Mouse (Mus musculus) ES-E14 (cell line): Measurements from ENCODE around the gene Stt3b. TPM values are rescaled to one million over a fixed set of nuclear protein-coding genes. Genes with fewer than 3 reads are reported as not detected.

ENCODE experiments used
- DNase-seq: peaks from one replicate; pipeline ENCODE4 v3.0.0-alpha.2; 2013; ENCODE audit warnings: low read depth, low spot score
- H3K27ac ChIP-seq: 2 replicates; pipeline ENCODE4 v1.5.1; 2012; ENCODE audit warnings: low read depth, mild to moderate bottlenecking, low read length, moderate library complexity, mixed read lengths; ENCODE audit not compliant: poor library complexity, insufficient read depth, severe bottlenecking
- H3K36me3 ChIP-seq: 2 replicates; pipeline ENCODE4 v1.6.1; 2012; ENCODE audit warnings: mild to moderate bottlenecking, low read length, moderate library complexity, mixed read lengths; ENCODE audit not compliant: control insufficient read depth, poor library complexity, insufficient read depth, severe bottlenecking
- H3K4me1 ChIP-seq, 2 experiments: fragments of 150-350 bp in 1 of 2; sonication (generic) in 1 of 2; 2 replicates each; pipeline ENCODE4 v1.6.1; 2012; ENCODE audit warnings: low read length in 2 of 2, mild to moderate bottlenecking in 1 of 2, mixed read lengths in 1 of 2; ENCODE audit not compliant: control insufficient read depth in 2 of 2, insufficient read depth in 2 of 2, poor library complexity in 1 of 2
- H3K4me3 ChIP-seq, 2 experiments: fragments of 150-350 bp in 1 of 2; sonication (generic) in 1 of 2; 2 replicates each; pipeline ENCODE4 v1.5.1; 2012; ENCODE audit warnings: low read length in 2 of 2, low read depth in 1 of 2, mild to moderate bottlenecking in 1 of 2, mixed read lengths in 1 of 2; ENCODE audit not compliant: insufficient read depth in 1 of 2, poor library complexity in 1 of 2, severe bottlenecking in 1 of 2
- H3K9ac ChIP-seq: 2 replicates; pipeline ENCODE4 v1.6.1; 2012; ENCODE audit warnings: low read depth, mild to moderate bottlenecking, low read length, mixed read lengths; ENCODE audit not compliant: poor library complexity, insufficient read depth, severe bottlenecking
- H3K9me3 ChIP-seq: fragments of 150-350 bp; sonication (generic); 2 replicates; pipeline ENCODE4 v1.6.1; 2012; ENCODE audit warnings: low read depth, mild to moderate bottlenecking, low read length; ENCODE audit not compliant: control insufficient read depth, insufficient read depth
- CHD2 ChIP-seq: IDR thresholded peaks from 2 replicates; pipeline ENCODE4 v1.6.1; 2014; ENCODE audit warnings: mild to moderate bottlenecking, low read depth, low read length, inconsistent platforms
- HCFC1 ChIP-seq: IDR thresholded peaks from 2 replicates; pipeline ENCODE4 v1.6.1; 2012; ENCODE audit warnings: low read length, inconsistent platforms, borderline replicate concordance; ENCODE audit not compliant: insufficient read depth
- MAFK ChIP-seq: IDR thresholded peaks from 2 replicates; pipeline ENCODE4 v1.6.1; 2014; ENCODE audit warnings: mild to moderate bottlenecking, low read depth, low read length, inconsistent platforms; ENCODE audit not compliant: insufficient read depth
- ZC3H11A ChIP-seq: IDR thresholded peaks from 2 replicates; pipeline ENCODE4 v1.6.1; 2012; ENCODE audit warnings: low read depth, mild to moderate bottlenecking, inconsistent platforms, low read length, borderline replicate concordance
- ZNF384 ChIP-seq: IDR thresholded peaks from 2 replicates; pipeline ENCODE4 v1.6.1; 2012; ENCODE audit warnings: low read depth, low read length, inconsistent platforms
- in situ Hi-C, 2 experiments: fragments of 600-800 bp; cut with MboI; formaldehyde crosslinking; loops; one replicate each; pipeline ENCODE4 v1.15.1; 2025; ENCODE audit warnings: low sequenced_read_pairs in 2 of 2, inconsistent platforms in 1 of 2; ENCODE audit not compliant: unreplicated experiment in 2 of 2
- total RNA-seq: library from RNA; depleted of rRNA; stranded (reverse); fragments of 300-350 nt; gene quantifications from 2 replicates; pipeline ENCODE4 v1.2.3, GENCODE M21; 2012

Gene Stt3b
- total RNA-seq, 1 experiment, result 150 TPM

DNA sequence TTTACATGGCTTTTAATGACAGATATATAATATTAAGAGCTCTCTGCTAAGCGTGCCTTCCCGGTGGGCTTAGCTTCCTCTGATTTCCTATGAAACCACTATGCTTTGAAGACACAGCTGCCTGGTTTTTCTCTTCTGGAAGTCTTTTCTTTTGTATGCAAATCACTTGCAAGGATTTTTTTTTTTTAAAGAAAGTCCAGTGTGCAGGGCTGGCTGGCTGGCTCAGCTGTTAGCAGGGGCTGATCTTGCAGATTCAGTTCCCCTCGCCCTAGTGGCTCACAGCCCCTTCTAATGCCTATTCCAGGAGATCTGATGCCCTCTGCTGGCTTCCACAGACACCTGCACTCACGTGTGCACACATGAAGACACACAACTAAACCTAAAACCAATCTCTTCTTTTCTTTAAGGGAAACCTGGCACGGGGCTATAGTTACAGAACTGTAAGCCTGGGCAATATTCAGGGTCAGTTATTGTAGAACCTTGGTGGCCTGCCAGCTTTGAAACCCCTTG, 96.4 kb downstream of the Stt3b start:
- Histone ChIP-seq H3K27ac (no peak overlapping the region), H3K36me3 (no peaks in the 10 kb centered on the region), H3K4me3 (no peak overlapping the region), H3K9me3 (no peaks in the 10 kb centered on the region), H3K9ac (no peak overlapping the region), H3K4me1 (peaks cover 9 to 32% of the 10 kb centered on the region in 2 experiments)
- no peak for TF ChIP-seq CHD2
- TF ChIP-seq ZNF384, result peak; percentile 83
- in situ Hi-C loops, result no loop called here
- no peak for DNase-seq

- Histone ChIP-seq H3K4me1 (peaks cover 8 to 28% of the 10 kb centered on the region in 2 experiments; a peak in 3 of 4 replicates), H3K9ac (no peak overlapping the region), H3K27ac (no peak overlapping the region), H3K36me3 (peaks cover 4% of the 10 kb centered on the region; the same call in 1 of the 2 replicates), H3K4me3 (no peak overlapping the region), H3K9me3 (no peaks in the 10 kb centered on the region)
- in situ Hi-C loops, result no loop called here
- TF ChIP-seq ZC3H11A (no peak), CHD2 (no peak), HCFC1 (no peak), MAFK (no peak), ZNF384 (no peak)
- no peak for DNase-seq
Observed at GRCm38 (mm10) chr9:115210535-115210934, 99.7 kb downstream of the Stt3b start.

GRCm38 (mm10) chr9:115209737-115210136, 100.5 kb downstream of the Stt3b start:
- Histone ChIP-seq H3K27ac (no peak overlapping the region), H3K36me3 (peaks cover 4% of the 10 kb centered on the region; the same call in 1 of the 2 replicates), H3K9me3 (no peaks in the 10 kb centered on the region), H3K9ac (no peak overlapping the region), H3K4me3 (no peak overlapping the region), H3K4me1 (peaks cover 8 to 22% of the 10 kb centered on the region in 2 experiments; a peak in 3 of 4 replicates)
- no peak for DNase-seq
- no peak for TF ChIP-seq CHD2
- no peak for TF ChIP-seq ZC3H11A
- no peak for TF ChIP-seq MAFK
- TF ChIP-seq ZNF384, result no peak
- no peak for TF ChIP-seq HCFC1
- in situ Hi-C loops, result no loop called here

- no peak for TF ChIP-seq ZNF384
- no peak for TF ChIP-seq HCFC1
- no peak for TF ChIP-seq MAFK
- TF ChIP-seq ZC3H11A, result no peak
- no peak for TF ChIP-seq CHD2
- no peak for DNase-seq
- Histone ChIP-seq H3K9me3 (no peaks in the 10 kb centered on the region), H3K9ac (no peak overlapping the region), H3K36me3 (peaks cover 4% of the 10 kb centered on the region; the same call in 1 of the 2 replicates), H3K4me3 (no peak overlapping the region), H3K27ac (no peak overlapping the region), H3K4me1 (peaks cover 2 to 9% of the 10 kb centered on the region in 2 experiments; a peak in 1 of 4 replicates)
- in situ Hi-C loops, result no loop called here
Observed at GRCm38 (mm10) chr9:115206219-115206618, 104.0 kb downstream of the Stt3b start.

GRCm38 (mm10) chr9:115205491-115205890, 104.7 kb downstream of the Stt3b start:
- Histone ChIP-seq H3K27ac (no peak overlapping the region), H3K4me3 (peak overlapping the region; percentile 34 to 54; a peak in 2 of 4 replicates), H3K9ac (no peak overlapping the region), H3K9me3 (no peaks in the 10 kb centered on the region), H3K4me1 (peaks cover 2 to 9% of the 10 kb centered on the region in 2 experiments; a peak in 1 of 4 replicates), H3K36me3 (peaks cover 4% of the 10 kb centered on the region; the same call in 1 of the 2 replicates)
- in situ Hi-C loops, result no loop called here
- TF ChIP-seq MAFK (no peak), CHD2 (no peak), ZC3H11A (no peak)
- no peak for DNase-seq
